Mouse (Mus musculus): ENCODE results near the gene Cdpf1. TPM values are rescaled to one million over a fixed set of nuclear protein-coding genes. Genes with fewer than 3 reads are reported as not detected.

Gene Cdpf1
- polyA plus RNA-seq, 1 experiment from 2014 or later, result 21.0 TPM

Other genes with a start within 250 kb of the Cdpf1 start
- gene Wnt7b, start 229.2 kb downstream of the Cdpf1 start, polyA plus RNA-seq (2014; fragmentation: Nextera tagmentation; extraction: Ambion mirVana), result 28.1 and 30.8 TPM in 2 replicates
- gene Ppara, start 76.7 kb downstream of the Cdpf1 start, polyA plus RNA-seq (2014; fragmentation: Nextera tagmentation; extraction: Ambion mirVana), result 1.2 and 1.6 TPM in 2 replicates
- 0.10 and 0.11 TPM in 2 replicates for gene Pkdrej, start 10.0 kb upstream of the Cdpf1 start, polyA plus RNA-seq (2014; fragmentation: Nextera tagmentation; extraction: Ambion mirVana)
- gene Ttc38, start 20.6 kb upstream of the Cdpf1 start, polyA plus RNA-seq (2014; fragmentation: Nextera tagmentation; extraction: Ambion mirVana), result 2.7 and 3.1 TPM in 2 replicates
- gene Gtse1, start 48.0 kb upstream of the Cdpf1 start, polyA plus RNA-seq (2014; fragmentation: Nextera tagmentation; extraction: Ambion mirVana), result 4.8 and 5.7 TPM in 2 replicates
- 30.7 and 30.9 TPM in 2 replicates for gene Trmu, start 67.6 kb upstream of the Cdpf1 start, polyA plus RNA-seq (2014; fragmentation: Nextera tagmentation; extraction: Ambion mirVana)
- 2.4 and 2.7 TPM in 2 replicates for gene Celsr1, start 222.1 kb upstream of the Cdpf1 start, polyA plus RNA-seq (2014; fragmentation: Nextera tagmentation; extraction: Ambion mirVana)
- gene Gramd4, start 246.0 kb upstream of the Cdpf1 start, polyA plus RNA-seq (2014; fragmentation: Nextera tagmentation; extraction: Ambion mirVana), result 22.2 and 24.9 TPM in 2 replicates

Measured in hindbrain, embryonic 14.5 days (tissue).